Mouse (Mus musculus): Measurements from ENCODE around the gene Faim. TPM values are rescaled to one million over a fixed set of nuclear protein-coding genes. Genes with fewer than 3 reads are reported as not detected.

Faim gene
- polyA plus RNA-seq, 1 experiment from 2014 or later: 81.5 TPM

DNA sequence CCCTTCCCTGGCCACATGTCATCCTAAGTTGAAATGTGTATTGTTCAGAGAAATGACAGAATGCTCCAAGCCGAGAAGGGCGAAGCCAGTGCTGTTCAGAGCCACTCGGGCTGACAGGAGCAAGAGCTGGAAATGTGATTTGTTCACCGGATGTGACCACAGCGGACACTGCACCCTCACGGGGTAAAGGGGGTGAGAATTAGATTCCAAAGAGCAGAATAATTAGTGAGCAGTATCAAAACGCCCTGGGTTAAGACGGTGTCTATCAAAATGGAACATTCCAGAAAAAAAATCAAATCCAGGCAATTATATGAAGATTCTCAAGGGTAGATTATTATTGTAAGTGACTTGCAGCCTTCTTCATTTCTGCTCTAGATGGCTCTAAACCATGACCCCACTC is 47.9 kb downstream of the Faim start:
- Histone ChIP-seq H3K4me3 (no peak overlapping the region), H3K27ac (replicated peaks) (no peak overlapping the region), H3K9me3 (replicated peaks) (no peaks in the 10 kb centered on the region), H3K4me1 (no peaks in the 10 kb centered on the region), H3K36me3 (peaks cover 3% of the 10 kb centered on the region; the same call in 1 of the 2 replicates), H3K27me3 (ENCODE audit: low read depth, poor library complexity, severe bottlenecking) (no peaks in the 10 kb centered on the region)
- WGBS: 90% methylated on average over 8 of the region's 8 CpGs
- no peak for DNase-seq (ENCODE audit: low spot score)

DNA sequence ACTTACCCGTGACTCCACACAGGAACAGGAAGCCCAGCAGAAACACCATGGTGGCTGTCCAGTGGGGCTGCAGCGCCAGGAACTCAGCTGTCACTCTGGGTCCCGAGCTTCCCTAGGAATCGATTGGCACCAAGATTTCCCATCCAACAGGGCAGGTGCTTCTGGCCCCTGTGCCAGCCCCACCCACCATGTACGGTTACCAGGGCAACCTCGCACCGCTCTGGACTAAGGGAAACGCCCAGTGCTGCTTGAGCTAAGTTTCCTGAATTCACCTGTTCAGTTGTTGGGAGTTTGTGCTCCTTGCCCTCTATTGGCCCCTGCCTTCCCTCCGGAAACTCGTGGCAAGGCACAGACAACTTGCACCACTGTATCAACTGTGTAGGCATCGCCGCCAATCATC is 49.4 kb downstream of the Faim start, which contains the start of gene Gm1123:
Gm1123 (minus strand) TSS at position 141 of the 400 bp plus-strand sequence.
- Histone ChIP-seq H3K36me3 (peaks cover 16% of the 10 kb centered on the region), H3K4me3 (no peak within 1 kb of the TSS), H3K27ac (replicated peaks) (no peak within 1 kb of the TSS), H3K9me3 (replicated peaks) (no peaks in the 10 kb centered on the region), H3K4me1 (no peaks in the 10 kb centered on the region), H3K27me3 (ENCODE audit: low read depth, poor library complexity, severe bottlenecking) (no peaks in the 10 kb centered on the region)
- no peak for DNase-seq (ENCODE audit: low spot score)
- WGBS: 87% methylated on average over 12 of the region's 12 CpGs

DNA sequence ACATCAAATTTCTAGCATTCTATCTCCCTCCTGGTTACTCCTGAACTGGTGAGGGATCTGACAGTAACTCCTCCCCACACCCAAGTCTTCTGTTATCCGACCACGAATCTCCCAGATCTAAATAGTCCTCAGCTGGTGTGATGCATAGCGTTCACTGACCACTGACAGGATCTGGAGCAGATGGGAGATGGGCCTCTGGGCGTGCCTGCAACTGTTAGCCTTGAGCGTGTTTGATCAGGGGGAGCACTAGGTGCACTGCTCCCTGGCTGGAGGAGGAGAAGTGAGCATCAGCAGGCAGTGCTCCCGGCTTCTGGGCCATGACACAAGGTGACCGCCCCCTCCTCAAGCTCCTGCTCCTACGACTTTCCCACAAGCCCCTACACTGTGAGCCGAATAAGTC is 55.8 kb downstream of the Faim start:
- Histone ChIP-seq H3K36me3 (peaks cover 35% of the 10 kb centered on the region), H3K27me3 (ENCODE audit: low read depth, poor library complexity, severe bottlenecking) (no peaks in the 10 kb centered on the region), H3K27ac (replicated peaks) (no peak overlapping the region), H3K4me1 (peaks cover 4% of the 10 kb centered on the region; the same call in 1 of the 2 replicates), H3K9me3 (replicated peaks) (no peaks in the 10 kb centered on the region), H3K4me3 (no peak overlapping the region)
- 89% methylated on average over 9 of the region's 9 CpGs for WGBS
- DNase-seq (ENCODE audit: low spot score): no peak

GRCm38 (mm10) chr9:99042641-99043040 is 56.5 kb downstream of the Faim start:
- 94% methylated on average over 4 of the region's 4 CpGs for WGBS
- no peak overlapping the region for H3K27ac ChIP-seq (replicated peaks)
- DNase-seq (ENCODE audit: low spot score): no peak
- peaks cover 4% of the 10 kb centered on the region; the same call in 1 of the 2 replicates for H3K4me1 ChIP-seq
- H3K9me3 ChIP-seq (replicated peaks): no peaks in the 10 kb centered on the region
- H3K4me3 ChIP-seq: no peak overlapping the region
- no peaks in the 10 kb centered on the region for H3K27me3 ChIP-seq (ENCODE audit: low read depth, poor library complexity, severe bottlenecking)
- H3K36me3 ChIP-seq: peaks cover 35% of the 10 kb centered on the region

GRCm38 (mm10) chr9:99044761-99045160 is 58.6 kb downstream of the Faim start:
- peaks cover 28% of the 10 kb centered on the region for H3K36me3 ChIP-seq
- peaks cover 4% of the 10 kb centered on the region; the same call in 1 of the 2 replicates for H3K4me1 ChIP-seq
- DNase-seq (ENCODE audit: low spot score): no peak
- no peak overlapping the region for H3K4me3 ChIP-seq
- H3K27me3 ChIP-seq (ENCODE audit: low read depth, poor library complexity, severe bottlenecking): no peaks in the 10 kb centered on the region
- no peak overlapping the region for H3K27ac ChIP-seq (replicated peaks)
- H3K9me3 ChIP-seq (replicated peaks): no peaks in the 10 kb centered on the region
- 91% methylated on average over 8 of the region's 8 CpGs for WGBS

DNA sequence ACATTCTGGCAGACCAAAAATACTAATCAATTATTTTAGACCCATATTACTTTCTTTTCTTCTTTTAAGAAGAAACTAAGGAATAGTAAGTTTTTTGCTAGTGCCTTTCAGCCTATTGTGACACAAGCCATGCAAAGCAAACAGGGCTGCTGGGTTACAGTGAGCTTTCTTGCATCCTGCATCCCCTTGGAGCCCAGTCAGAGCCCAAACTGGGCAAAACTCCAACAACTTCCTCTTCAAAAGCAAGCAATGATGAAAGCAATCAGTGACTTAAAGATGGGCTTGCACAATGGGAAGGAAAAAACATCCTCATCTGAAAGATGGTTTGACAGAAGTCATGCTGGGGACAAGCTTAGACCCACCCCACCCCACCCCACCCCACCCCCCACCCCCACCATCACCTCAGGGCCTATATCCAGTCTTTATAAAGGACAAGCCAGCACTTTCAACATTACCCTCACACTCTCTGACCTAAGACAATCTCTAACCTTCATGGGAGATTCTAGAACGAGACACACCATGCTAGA is 62.6 kb downstream of the Faim start:
- no peaks in the 10 kb centered on the region for H3K27me3 ChIP-seq (ENCODE audit: low read depth, poor library complexity, severe bottlenecking)
- peaks cover 14% of the 10 kb centered on the region; the same call in 1 of the 2 replicates for H3K36me3 ChIP-seq
- DNase-seq (ENCODE audit: low spot score): no peak
- H3K4me1 ChIP-seq: peaks cover 4% of the 10 kb centered on the region; the same call in 1 of the 2 replicates
- 78% methylated on average over 1 of the region's 1 CpGs for WGBS
- H3K27ac ChIP-seq (replicated peaks): no peak overlapping the region
- no peak overlapping the region for H3K4me3 ChIP-seq
- no peaks in the 10 kb centered on the region for H3K9me3 ChIP-seq (replicated peaks)

DNA sequence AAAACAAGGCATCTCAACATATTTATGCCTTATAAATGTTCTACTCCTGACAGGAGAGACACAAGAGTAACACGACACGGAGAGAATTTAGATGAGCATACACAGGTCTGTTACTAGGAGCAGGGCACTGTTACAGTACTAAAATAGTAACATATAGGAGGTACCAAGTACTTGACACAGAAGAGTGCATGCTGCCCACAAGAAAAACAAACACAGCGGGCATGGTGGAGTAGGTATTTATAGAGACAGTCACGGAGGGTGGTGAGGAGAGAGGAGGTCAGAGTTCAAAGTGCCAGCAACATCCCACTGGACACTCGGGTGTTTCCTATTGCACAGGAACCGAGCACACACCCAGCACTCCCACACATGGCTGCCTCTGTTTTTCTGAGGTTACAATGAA is 63.6 kb downstream of the Faim start:
- H3K9me3 ChIP-seq (replicated peaks): no peaks in the 10 kb centered on the region
- no peak overlapping the region for H3K4me3 ChIP-seq
- no peak for DNase-seq (ENCODE audit: low spot score)
- peaks cover 9% of the 10 kb centered on the region; the same call in 1 of the 2 replicates for H3K36me3 ChIP-seq
- H3K4me1 ChIP-seq: peaks cover 4% of the 10 kb centered on the region; the same call in 1 of the 2 replicates
- 73% methylated on average over 6 of the region's 6 CpGs for whole genome bisulfite sequencing
- no peak overlapping the region for H3K27ac ChIP-seq (replicated peaks)
- H3K27me3 ChIP-seq (ENCODE audit: low read depth, poor library complexity, severe bottlenecking): no peaks in the 10 kb centered on the region

Other genes starting within 250 kb of the Faim start
- not detected in 2 replicates for gene Prr23a1, start 143.9 kb upstream of the Faim start, polyA plus RNA-seq (2016; fragmentation: Nextera tagmentation; extraction: Ambion mirVana)
- not detected in 2 replicates for gene Prr23a2, start 129.9 kb upstream of the Faim start, polyA plus RNA-seq (2016; fragmentation: Nextera tagmentation; extraction: Ambion mirVana)
- 0.28 TPM in 1 of 2 replicates, not detected in the other for gene Prr23a3, start 121.6 kb upstream of the Faim start, polyA plus RNA-seq (2016; fragmentation: Nextera tagmentation; extraction: Ambion mirVana)
- not detected in 2 replicates for gene 7420426K07Rik, start 83.3 kb upstream of the Faim start, polyA plus RNA-seq (2016; fragmentation: Nextera tagmentation; extraction: Ambion mirVana)
- 3.5 and 4.1 TPM in 2 replicates for gene Foxl2, start 31.1 kb upstream of the Faim start, polyA plus RNA-seq (2016; fragmentation: Nextera tagmentation; extraction: Ambion mirVana)
- 0.09 TPM in 1 of 2 replicates, not detected in the other for gene Gm1123, start 49.3 kb downstream of the Faim start, polyA plus RNA-seq (2016; fragmentation: Nextera tagmentation; extraction: Ambion mirVana)
- 1.5 and 1.7 TPM in 2 replicates for gene Pik3cb, start 154.2 kb downstream of the Faim start, polyA plus RNA-seq (2016; fragmentation: Nextera tagmentation; extraction: Ambion mirVana)